Mouse (Mus musculus) spleen, postnatal 10 days (tissue): ENCODE data around the gene Slc18a2.

Experiments used
- DNase-seq, 2 experiments: peaks; one replicate each; pipeline ENCODE4 v3.0.0; 2021 to 2022; ENCODE audit warnings: low spot score in 2 of 2

The Slc18a2 gene

DNA sequence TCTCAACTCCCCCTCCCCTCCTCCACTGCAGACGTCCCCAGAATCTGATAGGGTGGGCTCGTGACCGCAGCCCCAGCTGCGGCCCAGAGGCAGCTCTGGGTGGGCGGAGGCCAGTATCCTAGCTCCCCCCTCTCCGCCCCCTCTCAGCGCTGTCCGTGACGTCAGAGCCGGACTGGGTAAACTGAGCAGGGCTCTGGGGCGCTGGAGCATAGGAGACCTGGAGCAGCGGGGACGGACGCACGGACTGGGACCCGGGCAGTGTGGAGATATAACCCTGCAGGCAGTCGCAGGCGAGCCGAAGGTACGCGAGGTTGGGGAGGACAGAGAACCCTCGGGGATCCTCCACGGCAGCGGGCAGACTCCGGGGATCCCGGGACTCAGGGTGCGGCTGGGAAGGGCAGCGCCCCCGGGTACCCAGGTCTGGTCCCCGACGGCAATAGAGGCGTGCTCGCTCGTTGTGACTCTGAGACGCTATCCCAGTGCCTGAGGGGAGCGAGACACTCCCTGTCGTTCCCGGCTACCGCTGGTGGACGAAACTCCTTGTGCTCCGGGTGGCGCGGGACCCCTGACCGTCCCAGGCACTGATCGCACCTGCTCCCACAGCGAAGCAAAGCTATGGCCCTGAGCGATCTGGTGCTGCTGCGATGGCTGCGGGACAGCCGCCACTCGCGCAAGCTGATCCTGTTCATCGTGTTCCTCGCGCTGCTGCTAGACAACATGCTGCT is at the start of gene Slc18a2:
Gene Slc18a2, plus strand, starts transcription at position 179 of the 725 bp plus-strand sequence.
- peak in 1 of 2 experiments; percentile 17 for DNase-seq

DNA sequence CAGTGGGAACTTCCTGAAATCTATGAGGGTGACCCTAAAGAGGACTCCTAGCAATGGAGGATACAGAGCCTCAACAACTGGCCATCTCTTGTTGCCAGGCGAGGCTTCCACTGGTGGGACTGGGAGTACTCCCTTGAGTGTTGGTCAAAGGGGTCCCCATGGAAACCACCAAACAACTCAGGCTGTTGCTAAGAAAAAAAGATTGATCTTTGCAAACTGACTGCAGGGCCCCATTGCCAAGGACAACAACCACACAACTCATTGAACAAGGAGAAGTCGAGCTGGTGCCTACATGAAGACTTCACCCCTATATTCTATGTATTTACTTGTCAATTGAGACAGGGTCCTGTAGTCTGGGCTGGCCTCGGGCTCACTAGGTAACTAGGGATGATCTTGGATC is 43.8 kb upstream of the Slc18a2 start:
- no peak for DNase-seq

GRCm38 (mm10) chr19:59218991-59219390 is 41.7 kb upstream of the Slc18a2 start, which contains the start of gene Kcnk18:
TSS of gene Kcnk18 (plus strand) at chr19:59219214.
- no peak for DNase-seq

DNA sequence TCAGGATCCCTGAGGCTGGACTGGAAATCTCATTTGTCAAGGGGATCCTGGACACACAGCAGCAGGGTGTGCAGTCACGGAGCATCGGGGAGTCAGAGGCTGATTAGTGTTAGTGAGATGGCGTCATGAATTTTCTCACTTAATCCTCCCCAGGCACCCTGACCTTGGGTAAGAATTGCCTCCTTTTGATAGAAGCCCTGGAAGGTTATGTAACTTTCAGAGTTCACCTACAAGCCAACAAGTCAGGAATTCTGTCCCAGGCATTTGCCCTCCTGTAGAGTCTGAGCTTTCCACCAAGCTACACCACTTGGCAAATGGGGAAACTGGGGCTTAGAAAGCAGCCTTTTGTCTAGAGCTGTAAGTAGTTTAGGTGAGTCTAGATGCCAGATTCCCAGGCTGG is 39.6 kb upstream of the Slc18a2 start:
- no peak for DNase-seq

- no peak for DNase-seq
These were observed 32.3 kb upstream of the Slc18a2 start for GRCm38 (mm10) chr19:59228376-59228775.

GRCm38 (mm10) chr19:59232786-59233185 is 27.9 kb upstream of the Slc18a2 start:
- DNase-seq, result no peak

GRCm38 (mm10) chr19:59235001-59235400 is 25.7 kb upstream of the Slc18a2 start:
- DNase-seq, result no peak

GRCm38 (mm10) chr19:59236046-59236445 is 24.6 kb upstream of the Slc18a2 start:
- no peak for DNase-seq

- DNase-seq, result no peak
These were observed 22.1 kb upstream of the Slc18a2 start for GRCm38 (mm10) chr19:59238630-59239029.

GRCm38 (mm10) chr19:59239124-59239817 is 21.4 kb upstream of the Slc18a2 start:
- DNase-seq, result peak; percentile 88 to 89

GRCm38 (mm10) chr19:59241987-59242386 is 18.7 kb upstream of the Slc18a2 start:
- DNase-seq, result no peak

DNA sequence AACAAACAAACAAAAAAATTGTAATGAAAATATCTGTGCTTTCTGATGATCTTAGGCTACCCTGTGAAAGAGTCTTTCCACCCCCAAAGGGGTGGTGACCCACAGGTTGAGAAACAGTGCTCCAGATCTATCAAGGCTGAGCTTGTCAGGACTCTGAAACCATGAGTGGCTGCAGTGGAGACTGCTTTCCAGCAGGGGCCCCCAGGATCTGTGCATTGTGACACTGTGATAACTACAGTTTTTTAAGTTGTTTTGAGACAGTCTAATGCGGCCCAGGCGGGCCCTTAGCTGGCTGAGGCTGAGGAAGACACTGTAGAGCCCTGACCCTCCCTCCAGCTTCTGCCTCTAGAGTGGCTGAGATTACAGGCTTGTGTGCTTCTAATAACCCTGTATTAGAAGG is 17.6 kb upstream of the Slc18a2 start:
- no peak for DNase-seq

DNA sequence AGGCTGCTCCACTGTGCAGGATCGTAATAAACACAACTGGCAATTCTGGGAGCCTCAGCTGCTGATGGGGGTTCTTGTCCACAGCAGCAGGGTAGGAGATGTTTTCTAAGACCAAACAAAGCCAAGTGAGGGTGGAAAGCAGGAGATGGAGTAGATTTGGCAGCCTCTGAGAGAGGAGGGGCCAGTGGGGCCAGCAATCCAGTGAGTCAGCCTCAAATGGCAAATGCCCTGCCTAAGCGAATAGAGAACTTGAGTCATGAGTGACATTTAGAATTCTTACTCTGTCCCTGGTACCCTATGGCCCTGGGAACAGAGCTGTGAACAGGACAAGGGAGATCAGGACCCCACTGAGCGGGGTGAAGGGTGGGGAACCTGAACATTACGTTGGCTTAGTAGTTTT is 12.6 kb upstream of the Slc18a2 start:
- DNase-seq, result no peak

DNA sequence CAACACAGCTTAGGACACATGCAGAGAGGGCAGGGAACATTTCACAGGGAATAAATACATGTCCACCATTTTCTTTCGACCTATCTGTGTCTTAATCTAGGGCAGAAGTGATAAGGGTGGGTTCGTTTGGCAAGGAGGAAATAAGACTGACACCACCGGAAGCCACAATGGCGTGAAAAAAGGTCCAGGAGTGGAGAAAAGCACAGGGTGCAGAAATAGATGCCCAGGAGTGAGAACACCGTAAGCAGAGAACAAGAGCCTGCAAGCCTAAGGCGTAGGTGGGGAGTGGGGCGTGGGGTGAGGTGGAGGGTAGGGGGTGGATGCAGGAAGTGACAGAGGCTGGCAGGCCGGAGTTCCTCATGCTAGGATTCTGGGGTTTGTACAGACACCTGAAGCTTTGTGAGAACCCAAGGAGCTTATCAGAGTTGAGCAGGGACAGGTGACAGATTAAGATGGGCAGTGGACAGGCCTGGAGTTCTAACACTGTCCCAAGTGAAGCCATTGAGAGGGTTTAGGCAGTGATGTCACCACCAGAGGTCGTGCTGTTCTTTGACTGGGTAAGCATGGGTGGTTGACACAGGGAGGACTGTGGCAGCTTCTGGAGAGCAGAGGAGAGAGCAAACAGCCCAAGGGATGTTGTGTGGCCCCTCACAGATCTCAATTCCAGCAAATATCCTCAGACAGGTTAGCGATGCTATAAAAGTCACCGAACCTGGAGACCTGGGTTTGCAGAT is 12.0 kb upstream of the Slc18a2 start:
- no peak for DNase-seq

DNA sequence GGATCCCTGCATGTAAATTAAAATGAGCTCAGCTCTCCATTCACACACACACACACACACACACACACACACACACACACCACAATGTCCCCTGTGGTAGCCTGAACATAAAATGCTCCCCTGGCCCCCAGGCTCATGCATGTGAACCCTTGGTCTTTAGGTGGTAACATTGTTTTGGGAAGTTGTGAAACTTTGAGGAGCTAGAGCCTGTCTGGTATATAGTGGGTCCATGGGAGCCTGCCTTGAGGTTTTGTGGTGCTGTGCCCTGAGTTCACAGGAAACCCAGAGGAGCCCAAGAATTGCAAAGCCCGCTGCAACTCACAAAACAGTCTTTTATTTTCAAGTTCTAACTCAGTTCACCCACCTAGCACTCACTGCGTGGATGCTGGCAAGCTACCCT is 8.0 kb upstream of the Slc18a2 start:
- no peak for DNase-seq

- no peak for DNase-seq
These were observed 1.1 kb upstream of the Slc18a2 start for GRCm38 (mm10) chr19:59259633-59260032.

GRCm38 (mm10) chr19:59261604-59262003 is 908 bp downstream of the Slc18a2 start:
- DNase-seq, result no peak

- no peak for DNase-seq
These were observed 2.5 kb downstream of the Slc18a2 start for GRCm38 (mm10) chr19:59263171-59263570.

- no peak for DNase-seq
These were observed 4.3 kb downstream of the Slc18a2 start for GRCm38 (mm10) chr19:59264838-59265532.

- no peak for DNase-seq
These were observed 5.2 kb downstream of the Slc18a2 start for GRCm38 (mm10) chr19:59265907-59266306.

DNA sequence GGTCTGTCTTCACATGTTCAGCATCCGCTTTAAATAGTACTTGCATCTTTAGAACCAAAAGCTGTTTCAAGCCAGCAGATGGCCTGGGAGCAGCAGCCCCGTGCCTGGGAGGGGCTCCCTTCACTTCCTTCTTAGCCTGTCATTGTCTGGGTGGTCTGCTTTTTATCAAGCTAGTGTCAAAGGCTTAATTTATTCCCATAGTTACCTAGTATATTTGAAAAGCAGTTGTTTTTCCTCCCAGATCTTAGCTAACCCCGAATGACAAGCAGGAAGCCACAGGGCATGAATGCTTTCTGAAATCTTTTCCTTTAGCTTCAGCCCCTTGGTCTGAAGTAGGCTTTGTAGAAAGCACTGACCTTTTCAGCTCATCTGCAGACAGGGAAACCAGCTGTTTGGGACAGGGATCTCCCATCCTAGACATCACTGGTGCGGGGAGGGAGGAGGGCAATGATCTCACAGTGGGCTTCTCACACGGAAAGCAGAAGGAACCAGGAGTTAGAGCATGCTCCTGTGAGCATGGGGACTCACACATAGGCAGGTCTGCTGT is 6.8 kb downstream of the Slc18a2 start:
- no peak for DNase-seq

DNA sequence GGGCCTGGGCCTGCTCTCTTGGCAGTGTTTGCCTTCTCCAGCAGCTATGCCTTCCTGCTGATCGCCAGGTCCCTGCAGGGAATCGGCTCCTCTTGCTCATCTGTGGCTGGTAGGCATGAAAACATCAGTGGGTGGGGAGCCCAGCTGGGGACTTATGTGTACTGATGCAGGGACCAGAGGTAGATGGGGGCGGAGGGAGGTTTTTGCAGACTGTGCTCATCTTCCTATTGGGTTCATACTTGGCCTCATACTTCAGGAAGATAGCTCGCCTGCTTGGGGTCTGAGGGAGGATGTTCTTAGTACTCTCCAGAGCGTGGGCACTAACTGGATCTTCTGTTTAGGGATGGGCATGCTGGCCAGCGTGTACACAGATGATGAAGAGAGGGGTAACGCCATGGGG is 12.5 kb downstream of the Slc18a2 start:
- DNase-seq, result no peak
